Mouse (Mus musculus): ENCODE data around the gene Myoc. TPM values are rescaled to one million over a fixed set of nuclear protein-coding genes. Genes with fewer than 3 reads are reported as not detected.

The Myoc gene
- polyA plus RNA-seq, 1 experiment from 2014 or later, result not detected

- Histone ChIP-seq H3K36me3 (ENCODE audit: control insufficient read depth, insufficient read depth, low read length) (no peaks in the 10 kb centered on the region), H3K9ac (ENCODE audit: low read length) (no peak overlapping the region), H3K4me1 (ENCODE audit: control insufficient read depth, insufficient read depth, low read length) (peaks cover 3% of the 10 kb centered on the region; the same call in 1 of the 2 replicates), H3K27ac (ENCODE audit: low read length) (no peak overlapping the region), H3K9me3 (replicated peaks; ENCODE audit: control insufficient read depth, low read length) (no peaks in the 10 kb centered on the region), H3K27me3 (ENCODE audit: control insufficient read depth, insufficient read depth, low read length) (no peaks in the 10 kb centered on the region), H3K4me3 (replicated peaks; ENCODE audit: low read length) (no peak overlapping the region), H3K4me2 (ENCODE audit: low read depth, low read length) (no peak overlapping the region)
- WGBS, result 83% methylated on average over 1 of the region's 1 CpGs
- ATAC-seq (ENCODE audit: insufficient read depth, low FRiP score), result no peak
These were observed 906 bp downstream of the Myoc start for GRCm38 (mm10) chr1:162639861-162640260.

- WGBS, result 70% methylated on average over 3 of the region's 3 CpGs
- ATAC-seq (ENCODE audit: insufficient read depth, low FRiP score), result no peak
- H3K36me3 ChIP-seq (ENCODE audit: control insufficient read depth, insufficient read depth, low read length), result no peaks in the 10 kb centered on the region
These were observed 3.6 kb downstream of the Myoc start for GRCm38 (mm10) chr1:162642591-162642990.

GRCm38 (mm10) chr1:162643752-162644151 is 4.8 kb downstream of the Myoc start:
- no peak for ATAC-seq (ENCODE audit: insufficient read depth, low FRiP score)
- Histone ChIP-seq H3K9me3 (replicated peaks; ENCODE audit: control insufficient read depth, low read length) (no peaks in the 10 kb centered on the region), H3K27ac (ENCODE audit: low read length) (no peak overlapping the region), H3K4me2 (ENCODE audit: low read depth, low read length) (no peak overlapping the region), H3K4me3 (replicated peaks; ENCODE audit: low read length) (no peak overlapping the region), H3K4me1 (ENCODE audit: control insufficient read depth, insufficient read depth, low read length) (peaks cover 3% of the 10 kb centered on the region; the same call in 1 of the 2 replicates), H3K36me3 (ENCODE audit: control insufficient read depth, insufficient read depth, low read length) (no peaks in the 10 kb centered on the region), H3K9ac (ENCODE audit: low read length) (no peak overlapping the region), H3K27me3 (ENCODE audit: control insufficient read depth, insufficient read depth, low read length) (no peaks in the 10 kb centered on the region)
- 26% methylated on average over 4 of the region's 4 CpGs for WGBS

More at GRCm38 (mm10) chr1:162642591-162642990, 3.6 kb downstream of the Myoc start:
- Histone ChIP-seq H3K9me3 (replicated peaks; ENCODE audit: control insufficient read depth, low read length) (no peaks in the 10 kb centered on the region), H3K27ac (ENCODE audit: low read length) (no peak overlapping the region), H3K4me1 (ENCODE audit: control insufficient read depth, insufficient read depth, low read length) (peaks cover 3% of the 10 kb centered on the region; the same call in 1 of the 2 replicates), H3K4me2 (ENCODE audit: low read depth, low read length) (no peak overlapping the region), H3K27me3 (ENCODE audit: control insufficient read depth, insufficient read depth, low read length) (no peaks in the 10 kb centered on the region), H3K4me3 (replicated peaks; ENCODE audit: low read length) (no peak overlapping the region), H3K9ac (ENCODE audit: low read length) (no peak overlapping the region)

GRCm38 (mm10) chr1:162646083-162646686 is 7.2 kb downstream of the Myoc start:
- ATAC-seq (ENCODE audit: insufficient read depth, low FRiP score), result no peak
- no peak overlapping the region for H3K4me2 ChIP-seq (ENCODE audit: low read depth, low read length)

GRCm38 (mm10) chr1:162648416-162648815 is 9.5 kb downstream of the Myoc start:
- ATAC-seq (ENCODE audit: insufficient read depth, low FRiP score), result no peak
- H3K9ac ChIP-seq (ENCODE audit: low read length), result no peak overlapping the region
- WGBS, result 91% methylated on average over 14 of the region's 14 CpGs

More at GRCm38 (mm10) chr1:162646083-162646686, 7.2 kb downstream of the Myoc start:
- H3K27ac ChIP-seq (ENCODE audit: low read length), result no peak overlapping the region
- peaks cover 3% of the 10 kb centered on the region; the same call in 1 of the 2 replicates for H3K4me1 ChIP-seq (ENCODE audit: control insufficient read depth, insufficient read depth, low read length)
- WGBS, result 71% methylated on average over 10 of the region's 10 CpGs
- no peak overlapping the region for H3K9ac ChIP-seq (ENCODE audit: low read length)
- H3K27me3 ChIP-seq (ENCODE audit: control insufficient read depth, insufficient read depth, low read length), result no peaks in the 10 kb centered on the region
- no peak overlapping the region for H3K4me3 ChIP-seq (replicated peaks; ENCODE audit: low read length)
- H3K9me3 ChIP-seq (replicated peaks; ENCODE audit: control insufficient read depth, low read length), result no peaks in the 10 kb centered on the region
- H3K36me3 ChIP-seq (ENCODE audit: control insufficient read depth, insufficient read depth, low read length), result no peaks in the 10 kb centered on the region

GRCm38 (mm10) chr1:162658119-162658518 is 19.2 kb downstream of the Myoc start, which contains the start of gene Myocos:
Myocos (minus strand) TSS chr1:162658219.
- Histone ChIP-seq H3K9me3 (replicated peaks; ENCODE audit: control insufficient read depth, low read length) (no peaks in the 10 kb centered on the region), H3K27ac (ENCODE audit: low read length) (no peak within 1 kb of the TSS), H3K27me3 (ENCODE audit: control insufficient read depth, insufficient read depth, low read length) (no peaks in the 10 kb centered on the region), H3K4me3 (replicated peaks; ENCODE audit: low read length) (no peak within 1 kb of the TSS), H3K4me1 (ENCODE audit: control insufficient read depth, insufficient read depth, low read length) (no peaks in the 10 kb centered on the region), H3K9ac (ENCODE audit: low read length) (no peak within 1 kb of the TSS), H3K36me3 (ENCODE audit: control insufficient read depth, insufficient read depth, low read length) (no peaks in the 10 kb centered on the region), H3K4me2 (ENCODE audit: low read depth, low read length) (no peak within 1 kb of the TSS)
- no peak for ATAC-seq (ENCODE audit: insufficient read depth, low FRiP score)
- WGBS, result 88% methylated on average over 7 of the region's 7 CpGs

More at GRCm38 (mm10) chr1:162648416-162648815, 9.5 kb downstream of the Myoc start:
- Histone ChIP-seq H3K9me3 (replicated peaks; ENCODE audit: control insufficient read depth, low read length) (no peaks in the 10 kb centered on the region), H3K36me3 (ENCODE audit: control insufficient read depth, insufficient read depth, low read length) (no peaks in the 10 kb centered on the region), H3K27ac (ENCODE audit: low read length) (no peak overlapping the region), H3K4me2 (ENCODE audit: low read depth, low read length) (no peak overlapping the region), H3K4me1 (ENCODE audit: control insufficient read depth, insufficient read depth, low read length) (peaks cover 3% of the 10 kb centered on the region; the same call in 1 of the 2 replicates), H3K4me3 (replicated peaks; ENCODE audit: low read length) (no peak overlapping the region), H3K27me3 (ENCODE audit: control insufficient read depth, insufficient read depth, low read length) (no peaks in the 10 kb centered on the region)

- H3K4me2 ChIP-seq (ENCODE audit: low read depth, low read length), result no peak overlapping the region
- H3K9me3 ChIP-seq (replicated peaks; ENCODE audit: control insufficient read depth, low read length), result no peaks in the 10 kb centered on the region
- ATAC-seq (ENCODE audit: insufficient read depth, low FRiP score), result no peak
- no peaks in the 10 kb centered on the region for H3K36me3 ChIP-seq (ENCODE audit: control insufficient read depth, insufficient read depth, low read length)
- no peaks in the 10 kb centered on the region for H3K4me1 ChIP-seq (ENCODE audit: control insufficient read depth, insufficient read depth, low read length)
- H3K27ac ChIP-seq (ENCODE audit: low read length), result no peak overlapping the region
- H3K4me3 ChIP-seq (replicated peaks; ENCODE audit: low read length), result no peak overlapping the region
- H3K27me3 ChIP-seq (ENCODE audit: control insufficient read depth, insufficient read depth, low read length), result no peaks in the 10 kb centered on the region
- WGBS, result 73% methylated on average over 11 of the region's 11 CpGs
- H3K9ac ChIP-seq (ENCODE audit: low read length), result no peak overlapping the region
These were observed 21.4 kb downstream of the Myoc start for GRCm38 (mm10) chr1:162660276-162660860.

GRCm38 (mm10) chr1:162664826-162665475 is 26.0 kb downstream of the Myoc start:
- H3K4me2 ChIP-seq (ENCODE audit: low read depth, low read length), result peak overlapping the region; percentile 65
- 12% methylated on average over 10 of the region's 10 CpGs for WGBS
- H3K9me3 ChIP-seq (replicated peaks; ENCODE audit: control insufficient read depth, low read length), result no peaks in the 10 kb centered on the region
- ATAC-seq (ENCODE audit: insufficient read depth, low FRiP score), result peak; percentile 96
- no peaks in the 10 kb centered on the region for H3K27me3 ChIP-seq (ENCODE audit: control insufficient read depth, insufficient read depth, low read length)
- peak overlapping the region; percentile 38; the same call in 1 of the 2 replicates for H3K4me3 ChIP-seq (replicated peaks; ENCODE audit: low read length)
- no peak overlapping the region for H3K27ac ChIP-seq (ENCODE audit: low read length)
- H3K4me1 ChIP-seq (ENCODE audit: control insufficient read depth, insufficient read depth, low read length), result no peaks in the 10 kb centered on the region
- H3K36me3 ChIP-seq (ENCODE audit: control insufficient read depth, insufficient read depth, low read length), result no peaks in the 10 kb centered on the region
- H3K9ac ChIP-seq (ENCODE audit: low read length), result peak overlapping the region; percentile 58; the same call in 1 of the 2 replicates

Data from stomach, embryonic 16.5 days (tissue).